Comparison of ENCODE assay signal across 8 mouse cellular contexts in the genomic region with DNA sequence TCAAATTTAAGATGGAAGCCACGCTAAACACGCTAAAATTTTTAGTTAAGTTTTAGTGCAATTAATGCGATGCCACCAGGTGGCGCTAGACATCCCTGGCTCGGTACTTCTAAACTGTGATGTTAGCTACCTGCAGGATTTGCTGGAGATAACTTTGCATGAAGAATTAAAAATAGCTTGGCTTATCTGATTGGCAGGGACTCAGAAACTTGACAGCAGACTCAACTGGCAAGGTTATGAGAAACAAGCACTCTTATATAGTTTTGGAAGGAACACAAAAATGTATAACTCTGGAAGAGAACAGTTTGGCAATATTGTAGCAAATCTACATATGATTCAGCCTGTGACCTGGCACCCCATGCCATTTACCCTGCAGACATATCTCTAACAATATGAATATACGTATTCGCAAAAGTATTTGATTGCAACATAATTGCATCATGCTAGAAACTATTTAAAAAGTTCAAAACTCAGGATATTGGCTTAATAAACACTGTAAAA. TPM values are rescaled to one million over a fixed set of nuclear protein-coding genes. Genes with fewer than 3 reads are reported as not detected.
DNase-seq lines count a peak whose midpoint lies in the region; ATAC-seq and TF ChIP-seq lines count a peak whose summit lies in the region.

No protein-coding gene starts in this region.

- H3K27ac ChIP-seq in testis, adult 2 months (ENCODE audit: control insufficient read depth, insufficient read depth, low read depth, low read length), result no peak overlapping the region
- no peak overlapping the region for H3K27ac ChIP-seq in embryonic facial prominence, embryonic 14.5 days (replicated peaks; ENCODE audit: low read depth, low read length)
- H3K27ac ChIP-seq in left cerebral cortex, adult 2 months, result no peak overlapping the region
- H3K27ac ChIP-seq in midbrain, embryonic 14.5 days (replicated peaks; ENCODE audit: low read depth, low read length), result no peak overlapping the region

- TF ChIP-seq POLR2A in testis, adult 2 months (IDR thresholded peaks at IDR 0.05; ENCODE audit: control insufficient read depth, low read depth, low read length), result no peak

- H3K4me2 ChIP-seq in embryonic facial prominence, embryonic 14.5 days (ENCODE audit: low read depth, low read length), result no peak overlapping the region
- no peak overlapping the region for H3K4me2 ChIP-seq in midbrain, embryonic 14.5 days (ENCODE audit: low read length)

- no peaks in the 10 kb centered on the region for H3K9me3 ChIP-seq in embryonic facial prominence, embryonic 14.5 days (ENCODE audit: control insufficient read depth, low read length)
- no peaks in the 10 kb centered on the region for H3K9me3 ChIP-seq in midbrain, embryonic 14.5 days (ENCODE audit: control insufficient read depth, low read length)

- ATAC-seq in embryonic facial prominence, embryonic 14.5 days (ENCODE audit: low read depth), result no peak
- ATAC-seq in hematopoietic stem cell, adult 5-6 weeks (replicated peaks in 1 of 2; ENCODE audit: insufficient read depth in 1 of 2, low FRiP score in 2 of 2, low TSS enrichment in 1 of 2, low read depth in 1 of 2, poor library complexity in 2 of 2, severe bottlenecking in 2 of 2), result peak; percentile 53 to 63; a peak in 2 of 4 replicates
- ATAC-seq in midbrain, embryonic 14.5 days (ENCODE audit: low FRiP score, low TSS enrichment), result no peak

- H3K27me3 ChIP-seq in testis, adult 2 months (ENCODE audit: control insufficient read depth, insufficient read depth, low read length), result no peaks in the 10 kb centered on the region
- H3K27me3 ChIP-seq in embryonic facial prominence, embryonic 14.5 days (replicated peaks; ENCODE audit: control insufficient read depth, insufficient read depth, low read length), result no peaks in the 10 kb centered on the region
- no peaks in the 10 kb centered on the region for H3K27me3 ChIP-seq in midbrain, embryonic 14.5 days (ENCODE audit: control insufficient read depth, insufficient read depth, low read length)

- WGBS in embryonic facial prominence, embryonic 14.5 days, result 30% methylated on average over 7 of the region's 7 CpGs
- WGBS in midbrain, embryonic 14.5 days, result 26% methylated on average over 7 of the region's 7 CpGs

- peak; percentile 17; the same call in 1 of the 2 replicates for TF ChIP-seq CTCF in testis, adult 2 months (IDR thresholded peaks at IDR 0.05; ENCODE audit: control insufficient read depth, insufficient read depth, insufficient replicate concordance, low read depth, low read length)
- TF ChIP-seq CTCF in left cerebral cortex, adult 2 months (IDR thresholded peaks at IDR 0.05), result peak; percentile 91

- DNase-seq in testis, postnatal 14 days (ENCODE audit: low spot score), result no peak
- DNase-seq in adrenal gland, postnatal 25 days, result peak; percentile 71
- peak; percentile 72 for DNase-seq in embryonic facial prominence, embryonic 14.5 days (ENCODE audit: low spot score)
- peak; percentile 38 to 51 for DNase-seq in left cerebral cortex, adult 2 months (ENCODE audit: extremely low spot score in 1 of 2, low spot score in 2 of 2)
- peak; percentile 82 for DNase-seq in midbrain, embryonic 14.5 days
- DNase-seq in thymus, postnatal 14 days, result peak; percentile 64

- no peak overlapping the region for H3K9ac ChIP-seq in embryonic facial prominence, embryonic 14.5 days (ENCODE audit: low read depth, low read length)
- H3K9ac ChIP-seq in midbrain, embryonic 14.5 days (replicated peaks; ENCODE audit: low read length), result no peak overlapping the region

- H3K4me1 ChIP-seq in testis, adult 2 months (ENCODE audit: control insufficient read depth, insufficient read depth, low read length), result no peaks in the 10 kb centered on the region
- H3K4me1 ChIP-seq in embryonic facial prominence, embryonic 14.5 days (ENCODE audit: control insufficient read depth, insufficient read depth, low read length), result no peaks in the 10 kb centered on the region
- no peaks in the 10 kb centered on the region for H3K4me1 ChIP-seq in midbrain, embryonic 14.5 days (ENCODE audit: control insufficient read depth, insufficient read depth, low read length)

- H3K36me3 ChIP-seq in testis, adult 2 months (ENCODE audit: control insufficient read depth, insufficient read depth, low read length), result no peaks in the 10 kb centered on the region
- H3K36me3 ChIP-seq in embryonic facial prominence, embryonic 14.5 days (ENCODE audit: control insufficient read depth, insufficient read depth, low read length), result no peaks in the 10 kb centered on the region
- no peaks in the 10 kb centered on the region for H3K36me3 ChIP-seq in midbrain, embryonic 14.5 days (ENCODE audit: control insufficient read depth, insufficient read depth, low read length)

- no peak overlapping the region for H3K4me3 ChIP-seq in testis, adult 2 months (ENCODE audit: control insufficient read depth, low read depth, low read length)
- H3K4me3 ChIP-seq in embryonic facial prominence, embryonic 14.5 days (ENCODE audit: low read depth, low read length), result no peak overlapping the region
- no peak overlapping the region for H3K4me3 ChIP-seq in left cerebral cortex, adult 2 months
- no peak overlapping the region for H3K4me3 ChIP-seq in midbrain, embryonic 14.5 days (replicated peaks; ENCODE audit: low read depth, low read length)

- intact Hi-C loops in left cerebral cortex, adult 2 months (cut with DNase I), result loop anchor here (2.0 to 10.0 kb wide), 2 partner anchors 58 to 356 kb away; a partner anchor contains a TSS

RNA-seq across cellular contexts. Expression of a gene that starts 32.9 kb away (rescaled TPM):
- polyA plus RNA-seq in testis, adult 2 months (2012; rRNA removed), result 2.2 TPM in 2 replicates
- 9.2 and 11.9 TPM in 2 replicates for total RNA-seq in adrenal gland, postnatal 25 days (2021)
- polyA plus RNA-seq in embryonic facial prominence, embryonic 14.5 days (2014; fragmentation: Nextera tagmentation; extraction: Ambion mirVana), result 13.8 TPM in 2 replicates
- total RNA-seq in hematopoietic stem cell, adult 5-6 weeks (2017), result 10.0 and 10.3 TPM in 2 replicates
- 1 to 10 TPM; 4.9 to 5.4 TPM for total RNA-seq in left cerebral cortex, adult 2 months (2021)
- polyA plus RNA-seq in midbrain, embryonic 14.5 days (2014; fragmentation: Nextera tagmentation; extraction: Ambion mirVana), result 28.2 and 33.5 TPM in 2 replicates

RNA-seq across cellular contexts. Expression of a gene that starts 33.1 kb away (rescaled TPM):
- polyA plus RNA-seq in testis, adult 2 months (2012; rRNA removed), result 20.2 and 28.6 TPM in 2 replicates
- total RNA-seq in adrenal gland, postnatal 25 days (2021), result 40.1 and 59.7 TPM in 2 replicates
- 27.0 and 29.5 TPM in 2 replicates for polyA plus RNA-seq in embryonic facial prominence, embryonic 14.5 days (2014; fragmentation: Nextera tagmentation; extraction: Ambion mirVana)
- 12.1 and 13.4 TPM in 2 replicates for total RNA-seq in hematopoietic stem cell, adult 5-6 weeks (2017)
- total RNA-seq in left cerebral cortex, adult 2 months (2021), result 1 to 10 TPM; 4.9 to 6.2 TPM
- 3.3 and 8.1 TPM in 2 replicates for polyA plus RNA-seq in midbrain, embryonic 14.5 days (2014; fragmentation: Nextera tagmentation; extraction: Ambion mirVana)

RNA-seq across cellular contexts. Expression of a gene that starts 51.7 kb away (rescaled TPM):
- 0.82 and 1.4 TPM in 2 replicates for polyA plus RNA-seq in testis, adult 2 months (2012; rRNA removed)
- 5.2 and 6.3 TPM in 2 replicates for total RNA-seq in adrenal gland, postnatal 25 days (2021)
- polyA plus RNA-seq in embryonic facial prominence, embryonic 14.5 days (2014; fragmentation: Nextera tagmentation; extraction: Ambion mirVana), result 2.0 and 3.6 TPM in 2 replicates
- 4.7 and 8.8 TPM in 2 replicates for total RNA-seq in hematopoietic stem cell, adult 5-6 weeks (2017)
- 1 to 10 TPM; 2.9 to 4.3 TPM for total RNA-seq in left cerebral cortex, adult 2 months (2021)
- polyA plus RNA-seq in midbrain, embryonic 14.5 days (2014; fragmentation: Nextera tagmentation; extraction: Ambion mirVana), result 5.7 and 6.2 TPM in 2 replicates

RNA-seq across cellular contexts. Expression of a gene that starts 59.3 kb away (rescaled TPM):
- 24.4 and 28.8 TPM in 2 replicates for polyA plus RNA-seq in testis, adult 2 months (2012; rRNA removed)
- total RNA-seq in adrenal gland, postnatal 25 days (2021), result 62.9 and 95.1 TPM in 2 replicates
- 68.9 and 84.9 TPM in 2 replicates for polyA plus RNA-seq in embryonic facial prominence, embryonic 14.5 days (2014; fragmentation: Nextera tagmentation; extraction: Ambion mirVana)
- 47.0 and 59.5 TPM in 2 replicates for total RNA-seq in hematopoietic stem cell, adult 5-6 weeks (2017)
- 100 to 1,000 TPM in 1 of 2 experiments, 10 to 100 TPM in 1; 99.7 to 106 TPM for total RNA-seq in left cerebral cortex, adult 2 months (2021)
- polyA plus RNA-seq in midbrain, embryonic 14.5 days (2014; fragmentation: Nextera tagmentation; extraction: Ambion mirVana), result 207 and 236 TPM in 2 replicates

Comparison
In these comparisons a context has a peak if more than half of its experiments do, and no peak if none do; other contexts are left out.
1. ATAC-seq: peak in hematopoietic stem cell, adult 5-6 weeks (2 of 2); none in embryonic facial prominence, embryonic 14.5 days (single experiment) and midbrain, embryonic 14.5 days (single experiment).